ENCODE assay signal across 21 mouse cellular contexts in the genomic region with DNA sequence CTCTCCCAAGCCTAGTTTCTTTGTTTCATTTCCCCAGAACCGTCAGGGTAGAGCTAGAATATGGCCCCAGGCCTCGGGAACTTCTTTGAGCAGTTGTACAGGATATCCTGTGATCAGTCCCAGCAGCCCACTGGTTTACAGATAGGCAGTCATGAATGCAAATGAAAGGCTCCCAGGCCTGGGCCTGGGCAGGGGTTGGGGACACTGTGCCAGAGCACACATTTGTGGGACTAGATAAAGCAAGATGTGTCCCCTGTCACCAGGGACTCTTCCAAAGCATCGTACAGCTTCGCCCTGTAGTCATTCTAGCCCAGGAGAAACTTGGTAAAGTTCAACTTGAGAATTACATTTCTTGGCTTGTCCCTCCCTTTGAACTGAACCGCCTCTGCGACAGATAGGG. TPM values are rescaled to one million over a fixed set of nuclear protein-coding genes. Genes with fewer than 3 reads are reported as not detected.
DNase-seq lines count a peak whose midpoint lies in the region; ATAC-seq and TF ChIP-seq lines count a peak whose summit lies in the region.
"Had no signal": no experiment of that assay in that cellular context is flagged by ENCODE, and none has a peak within 500 bp of the region (broad histone marks: within the 10 kb centered on the region; RNA-seq: fewer than 3 reads in every experiment).

No protein-coding gene starts in this region.

- TF ChIP-seq EP300 in liver, embryonic 14.5 days (IDR thresholded peaks at IDR 0.05; ENCODE audit: low read depth), result no peak
- TF ChIP-seq EP300 in liver, postnatal 0 days (IDR thresholded peaks at IDR 0.05; ENCODE audit: low read depth), result no peak

- H3K9ac ChIP-seq in liver, adult 2 months (ENCODE audit: low read depth, low read length), result no peak overlapping the region
- H3K9ac ChIP-seq in liver, embryonic 12.5 days, result no peak overlapping the region
- H3K9ac ChIP-seq in liver, embryonic 14.5 days (replicated peaks), result no peak overlapping the region
- no peak overlapping the region for H3K9ac ChIP-seq in liver, postnatal 0 days (replicated peaks)
- H3K9ac ChIP-seq: embryonic facial prominence, embryonic 12.5 days; forebrain, embryonic 13.5 days; forebrain, embryonic 15.5 days had no signal

- no peaks in the 10 kb centered on the region for H3K27me3 ChIP-seq in liver, adult 2 months (ENCODE audit: control insufficient read depth, insufficient read depth, low read length)
- H3K27me3 ChIP-seq in liver, embryonic 12.5 days (replicated peaks), result no peaks in the 10 kb centered on the region
- no peaks in the 10 kb centered on the region for H3K27me3 ChIP-seq in liver, embryonic 14.5 days (ENCODE audit: control insufficient read depth, insufficient read depth, low read length)
- no peaks in the 10 kb centered on the region for H3K27me3 ChIP-seq in liver, postnatal 0 days (ENCODE audit: insufficient read depth, low read length)
- H3K27me3 ChIP-seq: embryonic facial prominence, embryonic 12.5 days; forebrain, embryonic 13.5 days; forebrain, embryonic 15.5 days had no signal

- no peak for ATAC-seq in liver, embryonic 12.5 days
- ATAC-seq in liver, embryonic 14.5 days (ENCODE audit: insufficient read depth), result 0 out of 2 replicates have a peak, but pooled peaks have one; percentile 23
- ATAC-seq in liver, postnatal 0 days, result no peak
- 0 out of 2 replicates have a peak, but pooled peaks have one; percentile 11 for ATAC-seq in common myeloid progenitor, adult 5-6 weeks (replicated peaks; ENCODE audit: low read depth, poor library complexity, severe bottlenecking)
- peak; percentile 72 for ATAC-seq in megakaryocyte progenitor cell, adult 5-6 weeks (replicated peaks; ENCODE audit: poor library complexity)
- ATAC-seq: forebrain, embryonic 13.5 days; forebrain, embryonic 15.5 days had no signal

- WGBS in liver, adult 2 months, result 86% methylated on average over 6 of the region's 6 CpGs
- 63% methylated on average over 6 of the region's 6 CpGs for WGBS in liver, embryonic 12.5 days (ENCODE audit: insufficient replicate concordance)
- WGBS in liver, embryonic 14.5 days (ENCODE audit: insufficient replicate concordance), result 62% methylated on average over 6 of the region's 6 CpGs
- WGBS in liver, postnatal 0 days (ENCODE audit: insufficient replicate concordance), result 72% methylated on average over 6 of the region's 6 CpGs

- H3K4me2 ChIP-seq in liver, embryonic 12.5 days, result no peak overlapping the region
- H3K4me2 ChIP-seq in liver, embryonic 14.5 days (ENCODE audit: low read depth), result no peak overlapping the region
- no peak overlapping the region for H3K4me2 ChIP-seq in liver, postnatal 0 days (ENCODE audit: low read depth, low read length)
- H3K4me2 ChIP-seq: embryonic facial prominence, embryonic 12.5 days; forebrain, embryonic 13.5 days; forebrain, embryonic 15.5 days had no signal

- no peak for TF ChIP-seq POLR2A in liver, adult 2 months (IDR thresholded peaks at IDR 0.05; ENCODE audit: extremely low read depth, insufficient read depth, low read length)

- no peaks in the 10 kb centered on the region for H3K9me3 ChIP-seq in liver, embryonic 12.5 days (replicated peaks)
- H3K9me3 ChIP-seq in liver, embryonic 14.5 days (ENCODE audit: control insufficient read depth, low read length), result no peaks in the 10 kb centered on the region
- no peaks in the 10 kb centered on the region for H3K9me3 ChIP-seq in liver, postnatal 0 days (ENCODE audit: low read length)
- H3K9me3 ChIP-seq: embryonic facial prominence, embryonic 10.5 days; embryonic facial prominence, embryonic 12.5 days; forebrain, embryonic 13.5 days; forebrain, embryonic 15.5 days had no signal

- H3K79me2 ChIP-seq in liver, adult 2 months (ENCODE audit: control insufficient read depth, insufficient read depth, low read length), result peaks cover 26% of the 10 kb centered on the region; the same call in 1 of the 2 replicates

- DNase-seq in liver, adult 2 months (ENCODE audit: extremely low read depth, low read depth, low spot score), result no peak
- no peak for DNase-seq in liver, embryonic 14.5 days (ENCODE audit: low read depth in 3 of 3, low spot score in 3 of 3)
- DNase-seq in liver, postnatal 0 days, result no peak
- no peak for DNase-seq in lung, postnatal 25 days (ENCODE audit: low spot score)
- DNase-seq in thymus, postnatal 25 days, result no peak
- DNase-seq: adrenal gland, adult 2 months; adrenal gland, postnatal 10 days; adrenal gland, postnatal 25 days; cerebellum, adult 11 months; cerebellum, adult 18-20 months; cerebellum, adult 8-10 months; cerebellum, adult 9-11 months; cerebellum, postnatal 14 days; cerebellum, postnatal 36 days had no signal

- H3K4me1 ChIP-seq in liver, adult 2 months (ENCODE audit: control insufficient read depth, insufficient read depth, low read length), result peaks cover 20% of the 10 kb centered on the region
- no peaks in the 10 kb centered on the region for H3K4me1 ChIP-seq in liver, embryonic 12.5 days
- no peaks in the 10 kb centered on the region; a peak in 1 of 4 replicates for H3K4me1 ChIP-seq in liver, embryonic 14.5 days (replicated peaks; ENCODE audit: control insufficient read depth in 2 of 2, insufficient read depth in 2 of 2, low read length in 1 of 2)
- H3K4me1 ChIP-seq in liver, postnatal 0 days (ENCODE audit: insufficient read depth), result no peaks in the 10 kb centered on the region
- H3K4me1 ChIP-seq: embryonic facial prominence, embryonic 10.5 days; embryonic facial prominence, embryonic 12.5 days; forebrain, embryonic 13.5 days; forebrain, embryonic 15.5 days had no signal

- no peak for TF ChIP-seq CTCF in liver, adult 2 months (IDR thresholded peaks at IDR 0.05; ENCODE audit: low read depth, low read length)
- no peak for TF ChIP-seq CTCF in liver, embryonic 14.5 days (IDR thresholded peaks at IDR 0.05; ENCODE audit: low read depth)
- no peak for TF ChIP-seq CTCF in liver, postnatal 0 days (IDR thresholded peaks at IDR 0.05; ENCODE audit: low read depth)

- peaks cover 21% of the 10 kb centered on the region for H3K36me3 ChIP-seq in liver, adult 2 months (ENCODE audit: control insufficient read depth, insufficient read depth, low read length)
- H3K36me3 ChIP-seq in liver, embryonic 12.5 days, result peaks cover 61% of the 10 kb centered on the region
- H3K36me3 ChIP-seq in liver, embryonic 14.5 days (replicated peaks; ENCODE audit: control insufficient read depth, insufficient read depth, low read depth), result peaks cover 7% of the 10 kb centered on the region
- peaks cover 23% of the 10 kb centered on the region for H3K36me3 ChIP-seq in liver, postnatal 0 days (replicated peaks; ENCODE audit: insufficient read depth, low read length)

- peak overlapping the region; percentile 44 for H3K27ac ChIP-seq in liver, adult 2 months (replicated peaks; ENCODE audit: insufficient read depth, low read depth, low read length)
- no peak overlapping the region for H3K27ac ChIP-seq in liver, embryonic 12.5 days
- no peak overlapping the region for H3K27ac ChIP-seq in liver, embryonic 14.5 days
- H3K27ac ChIP-seq in liver, postnatal 0 days (ENCODE audit: low read depth), result no peak overlapping the region
- H3K27ac ChIP-seq: embryonic facial prominence, embryonic 10.5 days; embryonic facial prominence, embryonic 12.5 days; forebrain, embryonic 13.5 days; forebrain, embryonic 15.5 days had no signal

- H3K4me3 ChIP-seq in liver, adult 2 months (ENCODE audit: insufficient read depth, low read depth, low read length), result no peak overlapping the region
- H3K4me3 ChIP-seq in liver, embryonic 12.5 days, result no peak overlapping the region
- H3K4me3 ChIP-seq in liver, embryonic 14.5 days (ENCODE audit: insufficient read depth in 1 of 2, low read depth in 2 of 2, low read length in 2 of 2), result no peak overlapping the region
- no peak overlapping the region for H3K4me3 ChIP-seq in liver, postnatal 0 days (ENCODE audit: low read depth, low read length)
- H3K4me3 ChIP-seq: embryonic facial prominence, embryonic 10.5 days; embryonic facial prominence, embryonic 12.5 days; forebrain, embryonic 13.5 days; forebrain, embryonic 15.5 days had no signal

RNA-seq across cellular contexts. Expression of a gene that starts 11.1 kb away (rescaled TPM):
- total RNA-seq in liver, adult 2 months (2014; rRNA removed), result 6.4 and 8.3 TPM in 2 replicates
- 3.4 and 3.7 TPM in 2 replicates for polyA plus RNA-seq in liver, adult 2 months (2012; rRNA removed)
- 4.1 and 4.2 TPM in 2 replicates for polyA plus RNA-seq in liver, embryonic 12.5 days (2016; fragmentation: Nextera tagmentation; extraction: Ambion mirVana)
- polyA plus RNA-seq in liver, embryonic 14.5 days (2012; rRNA removed), result 2.2 and 2.3 TPM in 2 replicates
- 2.2 and 2.5 TPM in 2 replicates for polyA plus RNA-seq in liver, embryonic 14.5 days (2014; fragmentation: Nextera tagmentation; extraction: Ambion mirVana)
- polyA plus RNA-seq in liver, postnatal 0 days (2015; fragmentation: Nextera tagmentation; extraction: Ambion mirVana), result 2.4 and 2.9 TPM in 2 replicates
- total RNA-seq in common myeloid progenitor, adult 5-6 weeks (2017), result 8.7 and 11.1 TPM in 2 replicates
- total RNA-seq in megakaryocyte progenitor cell, adult 5-6 weeks (2015), result 10.9 and 11.2 TPM in 2 replicates
- 5.0 and 6.2 TPM in 2 replicates for total RNA-seq in megakaryocyte progenitor cell, adult 5-6 weeks (2017)

RNA-seq across cellular contexts. Expression of a gene that starts 39.6 kb away (rescaled TPM):
- total RNA-seq in liver, adult 2 months (2014; rRNA removed), result 205 and 237 TPM in 2 replicates
- 74.6 and 83.6 TPM in 2 replicates for polyA plus RNA-seq in liver, adult 2 months (2012; rRNA removed)
- 282 and 291 TPM in 2 replicates for polyA plus RNA-seq in liver, embryonic 12.5 days (2016; fragmentation: Nextera tagmentation; extraction: Ambion mirVana)
- 69.1 and 80.2 TPM in 2 replicates for polyA plus RNA-seq in liver, embryonic 14.5 days (2012; rRNA removed)
- polyA plus RNA-seq in liver, embryonic 14.5 days (2014; fragmentation: Nextera tagmentation; extraction: Ambion mirVana), result 213 and 217 TPM in 2 replicates
- 312 and 321 TPM in 2 replicates for polyA plus RNA-seq in liver, postnatal 0 days (2015; fragmentation: Nextera tagmentation; extraction: Ambion mirVana)
- 335 and 403 TPM in 2 replicates for total RNA-seq in common myeloid progenitor, adult 5-6 weeks (2017)
- total RNA-seq in megakaryocyte progenitor cell, adult 5-6 weeks (2015), result 126 and 150 TPM in 2 replicates
- total RNA-seq in megakaryocyte progenitor cell, adult 5-6 weeks (2017), result 304 and 334 TPM in 2 replicates

Comparison
In these comparisons a context has a peak if more than half of its experiments do, and no peak if none do; other contexts are left out.
1. ATAC-seq: peak in liver, embryonic 14.5 days (single experiment), common myeloid progenitor, adult 5-6 weeks (single experiment) and megakaryocyte progenitor cell, adult 5-6 weeks (single experiment); none in liver, embryonic 12.5 days (single experiment) and liver, postnatal 0 days (single experiment).